Mouse (Mus musculus) Patski (cell line): ENCODE results near the gene Cplx2. TPM values are rescaled to one million over a fixed set of nuclear protein-coding genes. Genes with fewer than 3 reads are reported as not detected.

Source experiments
- ATAC-seq: fragments of 100-300 bp; one replicate; pipeline ENCODE4 v1.8.0; 2021
- CTCF ChIA-PET: fragments of 350-600 bp; sonication (Branson Sonifier 250); formaldehyde crosslinking; loops from one replicate; lab custom pipeline; 2022; ENCODE audit warnings: inconsistent platforms; lab: Charles Lee
- POLR2A ChIA-PET: fragments of 350-600 bp; sonication (Branson Sonifier 250); formaldehyde crosslinking; loops from one replicate; lab custom pipeline; 2022; ENCODE audit warnings: antibody characterized with exemption, inconsistent platforms; lab: Charles Lee
- DNase-seq: peaks from one replicate; pipeline ENCODE4 v3.0.0-alpha.2; 2011; ENCODE audit warnings: low read depth, low spot score
- H3K27me3 ChIP-seq: fragments of 371-371 bp; one replicate; pipeline ENCODE4 v1.5.1; 2021
- CTCF ChIP-seq: fragments of 100-300 bp; IDR thresholded peaks from one replicate; pipeline ENCODE4 v1.5.1; 2021
- in situ Hi-C: fragments of 300-500 bp; cut with MboI; formaldehyde crosslinking; loops from 3 replicates; pipeline ENCODE4 v1.11.1; 2018; ENCODE audit warnings: low pct_unique_long_range_greater_than_20kb, mixed read lengths
- polyA plus RNA-seq: library from polyadenylated mRNA; unstranded; gene quantifications from one replicate; pipeline ENCODE4 v1.2.3, GENCODE M21; 2021

Gene Cplx2
- polyA plus RNA-seq, 1 experiment from 2014 or later: 14.3 TPM

GRCm38 (mm10) chr13:54403224-54404070 is 32.3 kb downstream of the Cplx2 start:
- ATAC-seq (no peak), DNase-seq (no peak)
- in situ Hi-C loops: no loop called here
- POLR2A ChIA-PET: no interaction called here
- CTCF ChIA-PET: no interaction called here
- H3K27me3 ChIP-seq: peaks cover 10% of the 10 kb centered on the region
- TF ChIP-seq CTCF: no peak

- POLR2A ChIA-PET: no interaction called here
- DNase-seq (no peak), ATAC-seq (no peak)
- CTCF ChIA-PET: no interaction called here
- in situ Hi-C loops: no loop called here
- peaks cover 14% of the 10 kb centered on the region for H3K27me3 ChIP-seq
- no peak for TF ChIP-seq CTCF
These were observed 33.1 kb downstream of the Cplx2 start for GRCm38 (mm10) chr13:54404205-54404604.

- DNase-seq (no peak), ATAC-seq (no peak)
- TF ChIP-seq CTCF: no peak
- in situ Hi-C loops: no loop called here
- ChIA-PET CTCF (interaction anchor here (0.7 kb wide), 1 partner anchor 10 kb away, joined by 3 read pairs; no protein-coding TSS in a partner anchor), POLR2A (no interaction called here)
- H3K27me3 ChIP-seq: peaks cover 17% of the 10 kb centered on the region
These were observed 34.7 kb downstream of the Cplx2 start for GRCm38 (mm10) chr13:54405805-54406204.

- TF ChIP-seq CTCF: no peak
- in situ Hi-C loops: no loop called here
- DNase-seq: no peak
- peaks cover 20% of the 10 kb centered on the region for H3K27me3 ChIP-seq
- CTCF ChIA-PET: no interaction called here
- no peak for ATAC-seq
- POLR2A ChIA-PET: no interaction called here
These were observed 40.5 kb downstream of the Cplx2 start for GRCm38 (mm10) chr13:54411656-54412055.

DNA sequence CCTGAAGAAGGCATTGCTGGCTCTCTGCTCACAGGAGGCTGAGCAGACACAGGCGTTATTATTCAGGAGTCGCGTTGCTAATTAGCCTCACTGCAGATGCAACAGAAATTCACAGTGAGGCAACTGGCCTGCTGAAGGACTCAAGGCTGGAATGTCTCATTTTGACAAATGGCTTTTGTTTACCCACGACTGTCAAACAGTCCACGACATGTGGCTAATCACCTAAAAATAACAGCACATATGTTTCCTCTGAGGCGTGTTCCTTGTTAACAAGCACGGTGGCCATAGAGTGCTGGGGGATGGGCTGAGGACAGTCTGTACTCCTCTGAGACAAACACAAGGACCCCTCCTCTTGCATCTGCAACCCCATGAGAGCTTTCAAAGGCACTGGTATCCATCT is 41.1 kb downstream of the Cplx2 start:
- CTCF ChIA-PET: interaction anchor here (1.7 kb wide), 1 partner anchor 19 kb away, joined by 4 read pairs; no protein-coding TSS in a partner anchor
- ATAC-seq: no peak
- TF ChIP-seq CTCF: no peak
- DNase-seq: no peak
- POLR2A ChIA-PET: no interaction called here
- in situ Hi-C loops: no loop called here
- H3K27me3 ChIP-seq: peaks cover 20% of the 10 kb centered on the region

- in situ Hi-C loops: no loop called here
- CTCF ChIA-PET: interaction anchor here (1.7 kb wide), 1 partner anchor 18 kb away, joined by 4 read pairs; no protein-coding TSS in a partner anchor
- H3K27me3 ChIP-seq: peaks cover 18% of the 10 kb centered on the region
These were observed 41.6 kb downstream of the Cplx2 start for GRCm38 (mm10) chr13:54412721-54413120.

DNA sequence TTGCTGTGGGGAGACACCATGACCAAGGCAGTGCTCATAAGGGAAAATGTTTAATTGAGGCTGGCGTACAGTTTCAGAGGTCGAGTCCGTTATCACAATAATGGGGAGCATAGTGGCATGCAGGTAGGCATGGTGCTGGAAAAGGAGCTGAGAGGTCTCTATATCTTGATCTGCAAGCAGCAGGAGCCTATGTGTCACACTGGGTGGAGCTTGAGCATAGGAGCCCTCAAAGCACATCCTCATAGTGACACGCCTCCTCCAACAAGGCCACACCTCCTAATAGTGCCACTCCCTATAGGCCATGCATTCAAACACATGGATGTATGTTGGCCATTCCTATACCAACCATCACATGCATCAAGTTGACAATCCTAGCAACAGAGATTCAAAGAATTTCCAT is 43.9 kb downstream of the Cplx2 start:
- POLR2A ChIA-PET: no interaction called here
- CTCF ChIA-PET: no interaction called here
- no peak for TF ChIP-seq CTCF
- in situ Hi-C loops: no loop called here
- peaks cover 13% of the 10 kb centered on the region for H3K27me3 ChIP-seq
- ATAC-seq (no peak), DNase-seq (no peak)

More at GRCm38 (mm10) chr13:54412721-54413120, 41.6 kb downstream of the Cplx2 start:
- no peak for TF ChIP-seq CTCF
- no peak for ATAC-seq
- POLR2A ChIA-PET: no interaction called here
- DNase-seq: no peak

DNA sequence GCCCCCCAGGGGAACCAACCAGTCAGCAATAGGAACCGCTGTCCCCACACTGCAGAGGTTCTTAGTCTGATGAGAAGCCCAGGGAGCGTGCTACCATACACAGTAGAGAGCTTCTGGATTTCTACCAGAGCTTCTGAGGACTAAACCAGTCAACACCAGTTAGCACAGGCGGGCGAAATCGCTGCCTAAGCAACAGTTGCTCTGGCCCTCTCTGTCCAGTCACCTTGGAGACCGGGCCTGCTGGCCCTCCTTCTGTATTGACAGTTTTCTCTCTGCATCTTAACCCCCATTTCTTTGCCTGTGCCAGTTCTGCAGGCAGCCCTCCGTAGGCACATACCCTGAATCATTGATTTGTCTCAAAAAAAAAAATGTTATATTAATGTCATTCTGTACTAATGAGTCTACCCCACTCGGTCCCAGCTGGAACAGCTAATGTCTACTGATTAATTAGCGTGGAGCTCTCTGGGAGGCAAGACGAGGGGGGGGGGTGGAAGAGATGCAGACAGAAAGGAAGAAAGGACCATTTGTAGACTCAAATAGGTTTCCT is 47.7 kb downstream of the Cplx2 start:
- in situ Hi-C loops: no loop called here
- peaks cover 2% of the 10 kb centered on the region for H3K27me3 ChIP-seq
- ChIA-PET CTCF (no interaction called here), POLR2A (no interaction called here)
- no peak for TF ChIP-seq CTCF
- ATAC-seq: no peak
- DNase-seq: no peak

DNA sequence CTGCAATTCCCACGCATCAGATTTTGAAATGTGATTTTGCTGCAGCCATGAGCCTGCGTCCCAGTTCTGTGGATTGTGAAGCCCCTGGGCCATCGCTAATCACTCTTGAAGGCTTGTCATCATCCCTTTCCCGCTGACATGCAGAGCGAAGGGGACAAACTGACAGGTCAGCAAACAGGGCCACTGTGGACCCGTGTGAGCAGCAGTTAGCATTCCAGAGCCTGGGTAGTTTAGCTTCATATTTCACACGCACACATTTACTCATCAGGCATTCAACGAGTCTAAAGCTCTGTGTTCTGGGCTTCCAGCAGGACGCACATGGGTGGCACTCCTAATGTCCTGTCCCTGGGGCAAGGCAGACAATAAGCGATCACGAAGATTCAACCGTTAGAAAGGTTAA is 49.1 kb downstream of the Cplx2 start:
- in situ Hi-C loops: no loop called here
- ATAC-seq: no peak
- CTCF ChIA-PET: no interaction called here
- TF ChIP-seq CTCF: no peak
- no peak for DNase-seq
- peaks cover 2% of the 10 kb centered on the region for H3K27me3 ChIP-seq
- POLR2A ChIA-PET: no interaction called here

DNA sequence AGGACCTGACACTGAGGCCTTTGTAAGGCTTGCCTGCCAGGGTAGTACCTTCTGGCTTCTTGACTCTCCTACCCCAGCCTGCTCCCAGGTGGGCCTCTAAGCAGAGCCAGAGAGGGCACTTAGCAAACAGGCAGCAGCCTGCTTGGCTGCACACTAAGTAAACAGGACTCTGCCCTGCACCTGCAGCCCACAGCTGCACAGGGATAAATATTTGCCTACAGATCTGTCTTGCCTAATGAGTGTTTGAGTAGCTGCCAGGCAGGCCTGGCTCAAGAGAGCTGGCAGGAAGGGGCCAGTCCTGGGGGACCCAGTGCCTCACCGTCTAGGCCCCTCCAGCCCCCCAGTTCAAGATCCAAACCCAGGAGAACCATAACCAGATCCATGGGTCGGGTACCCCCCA is 54.1 kb downstream of the Cplx2 start:
- DNase-seq (no peak), ATAC-seq (no peak)
- POLR2A ChIA-PET: no interaction called here
- CTCF ChIA-PET: no interaction called here
- in situ Hi-C loops: loop anchor here (25.0 kb wide), 1 partner anchor 613 kb away; no protein-coding TSS in a partner anchor
- no peaks in the 10 kb centered on the region for H3K27me3 ChIP-seq
- TF ChIP-seq CTCF: no peak
